Mouse (Mus musculus) kidney, postnatal 10 days (tissue): ENCODE measurements around the gene Utrn.

Experiments
- DNase-seq: peaks from one replicate; pipeline ENCODE4 v3.0.0; 2021; ENCODE audit warnings: mixed read lengths

Gene Utrn

GRCm38 (mm10) chr10:12583473-12583872 is 285.7 kb downstream of the Utrn start:
- DNase-seq, result no peak

- peak; percentile 35 for DNase-seq
Observed at GRCm38 (mm10) chr10:12579048-12579447, 290.1 kb downstream of the Utrn start.

GRCm38 (mm10) chr10:12575849-12576435 is 293.2 kb downstream of the Utrn start:
- no peak for DNase-seq

GRCm38 (mm10) chr10:12574760-12575159 is 294.4 kb downstream of the Utrn start:
- DNase-seq, result no peak

- peak; percentile 32 for DNase-seq
Observed at GRCm38 (mm10) chr10:12573601-12574000, 295.6 kb downstream of the Utrn start.

- DNase-seq, result no peak
Observed at GRCm38 (mm10) chr10:12572759-12573158, 296.4 kb downstream of the Utrn start.

GRCm38 (mm10) chr10:12564425-12564824 is 304.7 kb downstream of the Utrn start:
- no peak for DNase-seq

- DNase-seq, result no peak
Observed at GRCm38 (mm10) chr10:12558810-12559209, 310.4 kb downstream of the Utrn start.

GRCm38 (mm10) chr10:12554090-12554718 is 315.0 kb downstream of the Utrn start:
- DNase-seq, result no peak

GRCm38 (mm10) chr10:12552890-12553278 is 316.3 kb downstream of the Utrn start:
- no peak for DNase-seq

- DNase-seq, result no peak
Observed at GRCm38 (mm10) chr10:12552196-12552889, 316.8 kb downstream of the Utrn start.

GRCm38 (mm10) chr10:12551735-12552134 is 317.4 kb downstream of the Utrn start:
- no peak for DNase-seq

- DNase-seq, result peak; percentile 26
Observed at GRCm38 (mm10) chr10:12549945-12550540, 319.1 kb downstream of the Utrn start.

- DNase-seq, result no peak
Observed at GRCm38 (mm10) chr10:12549261-12549660, 319.9 kb downstream of the Utrn start.

- DNase-seq, result peak; percentile 53
Observed at GRCm38 (mm10) chr10:12548616-12549084, 320.5 kb downstream of the Utrn start.

GRCm38 (mm10) chr10:12547037-12547625 is 322.0 kb downstream of the Utrn start:
- peak; percentile 12 for DNase-seq

GRCm38 (mm10) chr10:12545440-12545839 is 323.7 kb downstream of the Utrn start:
- no peak for DNase-seq

GRCm38 (mm10) chr10:12541757-12542156 is 327.4 kb downstream of the Utrn start:
- no peak for DNase-seq

- DNase-seq, result no peak
Observed at GRCm38 (mm10) chr10:12535272-12535671, 333.9 kb downstream of the Utrn start.

- no peak for DNase-seq
Observed at GRCm38 (mm10) chr10:12534801-12535200, 334.4 kb downstream of the Utrn start.

GRCm38 (mm10) chr10:12534301-12534700 is 334.9 kb downstream of the Utrn start:
- DNase-seq, result no peak

GRCm38 (mm10) chr10:12522078-12522477 is 347.1 kb downstream of the Utrn start:
- no peak for DNase-seq

GRCm38 (mm10) chr10:12518162-12518561 is 351.0 kb downstream of the Utrn start:
- DNase-seq, result no peak
